Mouse (Mus musculus): ENCODE data around the gene Dock8. TPM values are rescaled to one million over a fixed set of nuclear protein-coding genes. Genes with fewer than 3 reads are reported as not detected.
A peak's percentile ranks its signal among the peaks of the same experiment; 100 is the strongest.

Dock8 gene
- polyA plus RNA-seq, 1 experiment from 2014 or later: 4.1 TPM

GRCm38 (mm10) chr19:25237492-25238040, 238.2 kb downstream of the Dock8 start:
- peak; percentile 70 for DNase-seq (ENCODE audit: low spot score)
- Histone ChIP-seq H3K4me1 (replicated peaks; ENCODE audit: control insufficient read depth, insufficient read depth, low read length) (no peaks in the 10 kb centered on the region), H3K27me3 (ENCODE audit: control insufficient read depth, insufficient read depth, low read length) (peaks cover 7% of the 10 kb centered on the region; the same call in 1 of the 2 replicates), H3K9ac (ENCODE audit: low read depth, low read length) (peak overlapping the region; percentile 67), H3K4me3 (ENCODE audit: low read depth, low read length) (peak overlapping the region; percentile 72), H3K4me2 (replicated peaks; ENCODE audit: low read depth, low read length) (peak overlapping the region; percentile 99), H3K9me3 (ENCODE audit: control insufficient read depth, low read length) (no peaks in the 10 kb centered on the region), H3K36me3 (ENCODE audit: control insufficient read depth, insufficient read depth, low read length) (no peaks in the 10 kb centered on the region), H3K27ac (ENCODE audit: low read depth, low read length) (0 out of 2 replicates have a peak overlapping the region, but pooled peaks have one; percentile 31)
- ATAC-seq (ENCODE audit: low FRiP score): peak; percentile 48
- 0% methylated on average over 35 of the region's 35 CpGs for WGBS

DNA sequence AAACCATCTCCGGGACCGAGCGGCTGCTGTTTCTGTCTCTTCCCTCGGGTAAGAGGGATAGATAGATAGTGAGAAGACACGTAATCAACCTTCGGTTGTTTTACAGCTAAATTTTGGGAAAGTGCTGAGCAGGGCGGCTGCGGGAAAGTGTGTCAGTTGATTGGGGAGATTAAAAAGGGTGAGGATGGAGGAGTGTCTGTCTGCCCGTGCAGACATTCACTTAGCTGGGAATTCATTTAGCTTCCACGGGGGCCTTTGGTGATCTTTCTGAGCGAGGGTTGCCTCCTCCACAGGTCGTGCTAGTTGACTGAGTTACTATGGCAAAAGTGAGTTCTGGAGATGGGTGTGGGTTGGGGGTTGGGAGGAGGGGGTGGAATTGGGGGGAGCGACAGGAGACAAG, 238.8 kb downstream of the Dock8 start:
- Histone ChIP-seq H3K27me3 (ENCODE audit: control insufficient read depth, insufficient read depth, low read length) (peaks cover 7% of the 10 kb centered on the region; the same call in 1 of the 2 replicates), H3K9me3 (ENCODE audit: control insufficient read depth, low read length) (no peaks in the 10 kb centered on the region)
- peak; percentile 34 for DNase-seq (ENCODE audit: low spot score)

DNA sequence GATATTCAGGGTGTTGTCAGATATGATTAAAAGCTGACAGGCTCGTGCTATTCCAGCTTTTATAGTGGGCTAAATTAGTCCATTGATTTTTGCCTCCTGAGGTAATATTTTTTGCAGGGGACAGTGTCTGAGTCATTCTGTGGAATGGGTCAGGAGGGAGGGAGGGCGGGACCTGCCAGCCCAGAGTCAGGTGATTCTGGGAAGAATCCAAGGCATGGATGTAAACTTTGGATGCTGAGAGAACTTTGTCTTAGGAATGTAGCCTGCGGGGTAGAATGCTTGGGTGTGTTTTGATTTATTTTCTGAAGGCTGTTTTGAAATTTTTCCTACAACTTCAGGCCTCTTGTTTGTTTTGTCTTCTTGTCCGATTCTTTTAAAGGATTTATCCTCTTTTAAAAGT, 244.2 kb downstream of the Dock8 start:
- Histone ChIP-seq H3K9ac (ENCODE audit: low read depth, low read length) (no peak overlapping the region), H3K27me3 (ENCODE audit: control insufficient read depth, insufficient read depth, low read length) (no peaks in the 10 kb centered on the region), H3K27ac (ENCODE audit: low read depth, low read length) (no peak overlapping the region), H3K9me3 (ENCODE audit: control insufficient read depth, low read length) (no peaks in the 10 kb centered on the region), H3K4me1 (replicated peaks; ENCODE audit: control insufficient read depth, insufficient read depth, low read length) (no peaks in the 10 kb centered on the region), H3K4me3 (ENCODE audit: low read depth, low read length) (no peak overlapping the region), H3K36me3 (ENCODE audit: control insufficient read depth, insufficient read depth, low read length) (no peaks in the 10 kb centered on the region), H3K4me2 (replicated peaks; ENCODE audit: low read depth, low read length) (no peak overlapping the region)
- WGBS: 86% methylated on average over 4 of the region's 4 CpGs
- DNase-seq (ENCODE audit: low spot score): no peak
- no peak for ATAC-seq (ENCODE audit: low FRiP score)

More for the DNA sequence above, 238.8 kb downstream of the Dock8 start:
- ATAC-seq (ENCODE audit: low FRiP score): no peak
- Histone ChIP-seq H3K4me3 (ENCODE audit: low read depth, low read length) (peak overlapping the region; percentile 72), H3K9ac (ENCODE audit: low read depth, low read length) (no peak overlapping the region), H3K4me2 (replicated peaks; ENCODE audit: low read depth, low read length) (peak overlapping the region; percentile 99), H3K27ac (ENCODE audit: low read depth, low read length) (no peak overlapping the region), H3K4me1 (replicated peaks; ENCODE audit: control insufficient read depth, insufficient read depth, low read length) (no peaks in the 10 kb centered on the region), H3K36me3 (ENCODE audit: control insufficient read depth, insufficient read depth, low read length) (no peaks in the 10 kb centered on the region)
- 6% methylated on average over 13 of the region's 13 CpGs for WGBS

GRCm38 (mm10) chr19:25246062-25246461, 246.7 kb downstream of the Dock8 start:
- no peaks in the 10 kb centered on the region for H3K27me3 ChIP-seq (ENCODE audit: control insufficient read depth, insufficient read depth, low read length)
- no peak overlapping the region for H3K4me3 ChIP-seq (ENCODE audit: low read depth, low read length)
- H3K27ac ChIP-seq (ENCODE audit: low read depth, low read length): no peak overlapping the region
- no peaks in the 10 kb centered on the region for H3K9me3 ChIP-seq (ENCODE audit: control insufficient read depth, low read length)
- DNase-seq (ENCODE audit: low spot score) (no peak), ATAC-seq (ENCODE audit: low FRiP score) (no peak)
- no peak overlapping the region for H3K4me2 ChIP-seq (replicated peaks; ENCODE audit: low read depth, low read length)
- 83% methylated on average over 8 of the region's 8 CpGs for WGBS
- H3K36me3 ChIP-seq (ENCODE audit: control insufficient read depth, insufficient read depth, low read length): no peaks in the 10 kb centered on the region
- no peak overlapping the region for H3K9ac ChIP-seq (ENCODE audit: low read depth, low read length)
- no peaks in the 10 kb centered on the region for H3K4me1 ChIP-seq (replicated peaks; ENCODE audit: control insufficient read depth, insufficient read depth, low read length)

DNA sequence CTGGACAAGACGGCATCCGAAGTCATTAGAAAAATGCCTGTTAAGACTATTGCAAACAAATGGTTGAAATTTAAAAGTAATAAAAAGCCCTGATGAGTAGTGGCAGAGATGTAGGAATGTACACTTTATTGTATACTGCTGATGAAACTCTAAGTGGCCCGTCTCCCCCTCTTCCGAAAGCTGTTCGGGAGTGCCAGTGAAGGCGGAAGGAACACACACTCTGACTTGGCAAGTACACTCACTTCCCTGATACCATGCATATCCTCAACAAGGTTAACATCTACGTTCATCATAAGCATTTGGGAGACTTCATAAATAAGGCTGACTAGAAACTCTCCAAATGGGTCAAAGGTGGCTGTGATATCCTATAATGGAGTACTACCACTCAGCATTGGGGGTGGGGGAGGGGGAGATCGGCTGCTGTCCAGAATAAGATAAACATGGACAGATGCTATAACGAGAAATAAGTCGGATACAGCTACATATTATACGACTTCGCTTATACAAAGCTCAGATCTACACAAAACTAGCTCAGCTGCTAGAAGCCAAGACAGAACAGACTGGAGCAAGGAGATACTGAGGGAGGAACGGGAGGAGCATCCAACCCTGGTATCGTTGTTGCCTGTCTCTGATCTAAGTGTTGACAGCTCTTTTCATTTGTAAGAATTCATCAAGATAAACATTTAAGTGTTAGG, 248.7 kb downstream of the Dock8 start:
- no peak for DNase-seq (ENCODE audit: low spot score)
- no peak overlapping the region for H3K27ac ChIP-seq (ENCODE audit: low read depth, low read length)
- H3K27me3 ChIP-seq (ENCODE audit: control insufficient read depth, insufficient read depth, low read length): no peaks in the 10 kb centered on the region
- H3K9me3 ChIP-seq (ENCODE audit: control insufficient read depth, low read length): no peaks in the 10 kb centered on the region
- WGBS: 92% methylated on average over 14 of the region's 14 CpGs
- no peak overlapping the region for H3K4me3 ChIP-seq (ENCODE audit: low read depth, low read length)
- no peaks in the 10 kb centered on the region for H3K4me1 ChIP-seq (replicated peaks; ENCODE audit: control insufficient read depth, insufficient read depth, low read length)
- no peaks in the 10 kb centered on the region for H3K36me3 ChIP-seq (ENCODE audit: control insufficient read depth, insufficient read depth, low read length)
- H3K4me2 ChIP-seq (replicated peaks; ENCODE audit: low read depth, low read length): no peak overlapping the region
- no peak for ATAC-seq (ENCODE audit: low FRiP score)
- no peak overlapping the region for H3K9ac ChIP-seq (ENCODE audit: low read depth, low read length)

DNA sequence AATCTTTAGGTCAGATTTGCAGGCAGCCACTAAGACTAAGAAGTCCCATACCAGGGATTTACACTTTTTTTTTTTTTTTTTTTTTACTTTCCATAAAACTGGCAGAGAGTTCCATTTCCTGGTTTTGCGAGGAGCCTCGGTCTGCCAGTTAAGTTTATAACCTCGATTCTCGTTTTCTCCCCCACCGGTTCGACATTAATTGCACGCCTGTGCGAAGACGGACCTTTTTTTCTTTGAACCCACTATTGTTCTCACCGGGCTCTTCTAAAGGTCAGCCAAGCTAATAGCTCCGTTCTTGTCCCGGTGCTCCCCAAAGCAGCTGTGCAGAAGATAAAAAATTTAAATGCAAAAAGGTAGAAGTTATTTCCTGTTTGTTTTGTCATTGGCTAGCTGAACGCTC, 249.9 kb downstream of the Dock8 start:
- 58% methylated on average over 13 of the region's 13 CpGs for WGBS
- H3K9ac ChIP-seq (ENCODE audit: low read depth, low read length): no peak overlapping the region

DNA sequence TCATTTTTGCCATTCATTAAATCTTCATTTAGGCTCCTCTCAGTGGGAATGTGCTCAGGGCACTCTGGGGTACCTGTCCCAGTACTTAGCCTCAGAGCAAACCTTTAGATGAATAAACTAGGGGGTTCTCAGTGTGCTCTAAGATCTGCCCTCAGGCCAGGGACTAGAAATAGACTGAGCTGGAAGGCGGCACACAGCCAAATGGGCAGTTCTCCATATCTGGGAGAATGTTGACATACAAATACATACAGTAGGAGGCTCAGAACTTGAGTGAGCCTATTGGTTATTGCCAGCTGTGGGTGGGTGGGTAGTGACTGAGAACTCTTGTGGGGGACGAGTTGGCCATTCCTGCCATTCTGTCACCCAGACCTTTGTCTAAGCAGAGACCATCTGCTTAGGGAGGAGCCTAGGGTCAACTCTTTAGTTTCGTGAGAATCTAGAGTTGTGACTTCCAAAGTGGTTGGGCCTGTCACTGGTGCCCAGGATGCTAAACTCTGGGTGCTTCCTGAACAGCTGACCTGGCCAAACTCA, 252.3 kb downstream of the Dock8 start:
- no peak overlapping the region for H3K9ac ChIP-seq (ENCODE audit: low read depth, low read length)
- H3K4me3 ChIP-seq (ENCODE audit: low read depth, low read length): no peak overlapping the region
- H3K27ac ChIP-seq (ENCODE audit: low read depth, low read length): no peak overlapping the region
- no peaks in the 10 kb centered on the region for H3K4me1 ChIP-seq (replicated peaks; ENCODE audit: control insufficient read depth, insufficient read depth, low read length)
- no peak for DNase-seq (ENCODE audit: low spot score)
- H3K36me3 ChIP-seq (ENCODE audit: control insufficient read depth, insufficient read depth, low read length): no peaks in the 10 kb centered on the region
- H3K4me2 ChIP-seq (replicated peaks; ENCODE audit: low read depth, low read length): no peak overlapping the region
- H3K9me3 ChIP-seq (ENCODE audit: control insufficient read depth, low read length): no peaks in the 10 kb centered on the region
- H3K27me3 ChIP-seq (ENCODE audit: control insufficient read depth, insufficient read depth, low read length): no peaks in the 10 kb centered on the region
- 80% methylated on average over 3 of the region's 3 CpGs for WGBS
- no peak for ATAC-seq (ENCODE audit: low FRiP score)

More for the DNA sequence above, 249.9 kb downstream of the Dock8 start:
- no peak overlapping the region for H3K27ac ChIP-seq (ENCODE audit: low read depth, low read length)
- H3K4me1 ChIP-seq (replicated peaks; ENCODE audit: control insufficient read depth, insufficient read depth, low read length): no peaks in the 10 kb centered on the region
- no peaks in the 10 kb centered on the region for H3K36me3 ChIP-seq (ENCODE audit: control insufficient read depth, insufficient read depth, low read length)
- H3K4me2 ChIP-seq (replicated peaks; ENCODE audit: low read depth, low read length): no peak overlapping the region
- DNase-seq (ENCODE audit: low spot score) (no peak), ATAC-seq (ENCODE audit: low FRiP score) (no peak)
- no peaks in the 10 kb centered on the region for H3K9me3 ChIP-seq (ENCODE audit: control insufficient read depth, low read length)
- H3K27me3 ChIP-seq (ENCODE audit: control insufficient read depth, insufficient read depth, low read length): no peaks in the 10 kb centered on the region
- no peak overlapping the region for H3K4me3 ChIP-seq (ENCODE audit: low read depth, low read length)

All from hindbrain, embryonic 11.5 days (tissue).